Mouse (Mus musculus): ENCODE results near the gene Serinc5. TPM values are rescaled to one million over a fixed set of nuclear protein-coding genes. Genes with fewer than 3 reads are reported as not detected.
A peak's percentile ranks its signal among the peaks of the same experiment; 100 is the strongest.

Serinc5 gene
- polyA plus RNA-seq, 1 experiment from 2014 or later = 18.4 TPM

- no peaks in the 10 kb centered on the region for H3K9me3 ChIP-seq (ENCODE audit: control insufficient read depth, low read length)
- ATAC-seq (ENCODE audit: low FRiP score) (peak; percentile 71), DNase-seq (ENCODE audit: low spot score) (peak; percentile 73)
- H3K4me1 ChIP-seq (replicated peaks; ENCODE audit: control insufficient read depth, insufficient read depth, low read length) = peaks cover 6% of the 10 kb centered on the region
- WGBS = 34% methylated on average over 11 of the region's 11 CpGs
- H3K27me3 ChIP-seq (ENCODE audit: control insufficient read depth, insufficient read depth, low read length) = no peaks in the 10 kb centered on the region
- H3K36me3 ChIP-seq (replicated peaks; ENCODE audit: control insufficient read depth, insufficient read depth) = no peaks in the 10 kb centered on the region
- no peak overlapping the region for H3K9ac ChIP-seq
- peak overlapping the region; percentile 55; the same call in 1 of the 2 replicates for H3K27ac ChIP-seq
- no peak overlapping the region for H3K4me2 ChIP-seq (replicated peaks)
- no peak overlapping the region for H3K4me3 ChIP-seq (replicated peaks; ENCODE audit: low read length)
Measured at GRCm38 (mm10) chr13:92736516-92737300, 125.8 kb downstream of the Serinc5 start.

- no peak for ATAC-seq (ENCODE audit: low FRiP score)
- no peak overlapping the region for H3K9ac ChIP-seq
- no peaks in the 10 kb centered on the region for H3K27me3 ChIP-seq (ENCODE audit: control insufficient read depth, insufficient read depth, low read length)
- no peak for DNase-seq (ENCODE audit: low spot score)
- no peak overlapping the region for H3K27ac ChIP-seq
- H3K4me1 ChIP-seq (replicated peaks; ENCODE audit: control insufficient read depth, insufficient read depth, low read length) = peaks cover 6% of the 10 kb centered on the region
- no peaks in the 10 kb centered on the region for H3K9me3 ChIP-seq (ENCODE audit: control insufficient read depth, low read length)
- 88% methylated on average over 3 of the region's 3 CpGs for WGBS
- no peak overlapping the region for H3K4me2 ChIP-seq (replicated peaks)
- no peaks in the 10 kb centered on the region for H3K36me3 ChIP-seq (replicated peaks; ENCODE audit: control insufficient read depth, insufficient read depth)
- H3K4me3 ChIP-seq (replicated peaks; ENCODE audit: low read length) = no peak overlapping the region
Measured at GRCm38 (mm10) chr13:92738821-92739220, 127.9 kb downstream of the Serinc5 start.

GRCm38 (mm10) chr13:92739858-92740257 is 129.0 kb downstream of the Serinc5 start:
- H3K9me3 ChIP-seq (ENCODE audit: control insufficient read depth, low read length) = no peaks in the 10 kb centered on the region
- no peak overlapping the region for H3K4me2 ChIP-seq (replicated peaks)
- no peak for ATAC-seq (ENCODE audit: low FRiP score)
- H3K9ac ChIP-seq = no peak overlapping the region
- no peak for DNase-seq (ENCODE audit: low spot score)
- no peaks in the 10 kb centered on the region for H3K36me3 ChIP-seq (replicated peaks; ENCODE audit: control insufficient read depth, insufficient read depth)
- no peak overlapping the region for H3K4me3 ChIP-seq (replicated peaks; ENCODE audit: low read length)
- peaks cover 6% of the 10 kb centered on the region for H3K4me1 ChIP-seq (replicated peaks; ENCODE audit: control insufficient read depth, insufficient read depth, low read length)
- 91% methylated on average over 3 of the region's 3 CpGs for WGBS
- H3K27me3 ChIP-seq (ENCODE audit: control insufficient read depth, insufficient read depth, low read length) = no peaks in the 10 kb centered on the region
- H3K27ac ChIP-seq = no peak overlapping the region

- DNase-seq (ENCODE audit: low spot score) = peak; percentile 81
- H3K9me3 ChIP-seq (ENCODE audit: control insufficient read depth, low read length) = no peaks in the 10 kb centered on the region
- no peaks in the 10 kb centered on the region for H3K27me3 ChIP-seq (ENCODE audit: control insufficient read depth, insufficient read depth, low read length)
- H3K27ac ChIP-seq = no peak overlapping the region
- WGBS = 14% methylated on average over 2 of the region's 2 CpGs
- peaks cover 6% of the 10 kb centered on the region for H3K4me1 ChIP-seq (replicated peaks; ENCODE audit: control insufficient read depth, insufficient read depth, low read length)
- ATAC-seq (ENCODE audit: low FRiP score) = no peak; the same call in 1 of the 2 replicates
- H3K9ac ChIP-seq = no peak overlapping the region
- no peak overlapping the region for H3K4me2 ChIP-seq (replicated peaks)
- H3K4me3 ChIP-seq (replicated peaks; ENCODE audit: low read length) = no peak overlapping the region
- no peaks in the 10 kb centered on the region for H3K36me3 ChIP-seq (replicated peaks; ENCODE audit: control insufficient read depth, insufficient read depth)
Measured at GRCm38 (mm10) chr13:92740671-92741270, 129.9 kb downstream of the Serinc5 start.

- Histone ChIP-seq H3K4me2 (replicated peaks) (no peak overlapping the region), H3K4me3 (replicated peaks; ENCODE audit: low read length) (no peak overlapping the region), H3K27me3 (ENCODE audit: control insufficient read depth, insufficient read depth, low read length) (no peaks in the 10 kb centered on the region), H3K27ac (no peak overlapping the region), H3K4me1 (replicated peaks; ENCODE audit: control insufficient read depth, insufficient read depth, low read length) (no peaks in the 10 kb centered on the region), H3K36me3 (replicated peaks; ENCODE audit: control insufficient read depth, insufficient read depth) (no peaks in the 10 kb centered on the region), H3K9ac (no peak overlapping the region), H3K9me3 (ENCODE audit: control insufficient read depth, low read length) (no peaks in the 10 kb centered on the region)
- DNase-seq (ENCODE audit: low spot score) (no peak), ATAC-seq (ENCODE audit: low FRiP score) (no peak)
- 92% methylated on average over 4 of the region's 4 CpGs for WGBS
Measured at GRCm38 (mm10) chr13:92742886-92743285, 132.0 kb downstream of the Serinc5 start.

- 86% methylated on average over 5 of the region's 5 CpGs for WGBS
Measured at GRCm38 (mm10) chr13:92743337-92743736, 132.4 kb downstream of the Serinc5 start.

GRCm38 (mm10) chr13:92750976-92751518 is 140.2 kb downstream of the Serinc5 start:
- H3K36me3 ChIP-seq (replicated peaks; ENCODE audit: control insufficient read depth, insufficient read depth) = no peaks in the 10 kb centered on the region
- H3K9ac ChIP-seq = no peak overlapping the region
- no peak overlapping the region for H3K4me2 ChIP-seq (replicated peaks)
- H3K27me3 ChIP-seq (ENCODE audit: control insufficient read depth, insufficient read depth, low read length) = no peaks in the 10 kb centered on the region
- 0 out of 2 replicates have a peak overlapping the region, but pooled peaks have one; percentile 55 for H3K27ac ChIP-seq
- peak; percentile 78 for ATAC-seq (ENCODE audit: low FRiP score)
- H3K4me1 ChIP-seq (replicated peaks; ENCODE audit: control insufficient read depth, insufficient read depth, low read length) = no peaks in the 10 kb centered on the region; the same call in 1 of the 2 replicates
- peak; percentile 86 for DNase-seq (ENCODE audit: low spot score)
- WGBS = 22% methylated on average over 7 of the region's 7 CpGs
- no peaks in the 10 kb centered on the region for H3K9me3 ChIP-seq (ENCODE audit: control insufficient read depth, low read length)
- H3K4me3 ChIP-seq (replicated peaks; ENCODE audit: low read length) = no peak overlapping the region

More at GRCm38 (mm10) chr13:92743337-92743736, 132.4 kb downstream of the Serinc5 start:
- Histone ChIP-seq H3K4me1 (replicated peaks; ENCODE audit: control insufficient read depth, insufficient read depth, low read length) (no peaks in the 10 kb centered on the region), H3K4me2 (replicated peaks) (no peak overlapping the region), H3K9me3 (ENCODE audit: control insufficient read depth, low read length) (no peaks in the 10 kb centered on the region), H3K27me3 (ENCODE audit: control insufficient read depth, insufficient read depth, low read length) (no peaks in the 10 kb centered on the region), H3K4me3 (replicated peaks; ENCODE audit: low read length) (no peak overlapping the region), H3K9ac (no peak overlapping the region), H3K27ac (no peak overlapping the region), H3K36me3 (replicated peaks; ENCODE audit: control insufficient read depth, insufficient read depth) (no peaks in the 10 kb centered on the region)
- DNase-seq (ENCODE audit: low spot score) (no peak), ATAC-seq (ENCODE audit: low FRiP score) (no peak)

GRCm38 (mm10) chr13:92751726-92752565 is 141.1 kb downstream of the Serinc5 start:
- Histone ChIP-seq H3K27ac (peak overlapping the region; percentile 55), H3K4me2 (replicated peaks) (no peak overlapping the region), H3K9ac (no peak overlapping the region), H3K9me3 (ENCODE audit: control insufficient read depth, low read length) (no peaks in the 10 kb centered on the region), H3K36me3 (replicated peaks; ENCODE audit: control insufficient read depth, insufficient read depth) (no peaks in the 10 kb centered on the region), H3K4me1 (replicated peaks; ENCODE audit: control insufficient read depth, insufficient read depth, low read length) (no peaks in the 10 kb centered on the region; the same call in 1 of the 2 replicates), H3K27me3 (ENCODE audit: control insufficient read depth, insufficient read depth, low read length) (no peaks in the 10 kb centered on the region), H3K4me3 (replicated peaks; ENCODE audit: low read length) (no peak overlapping the region)
- 58% methylated on average over 21 of the region's 21 CpGs for WGBS
- peak; percentile 93 for DNase-seq (ENCODE audit: low spot score)
- peak; percentile 80 for ATAC-seq (ENCODE audit: low FRiP score)

- WGBS = 90% methylated on average over 8 of the region's 8 CpGs
- Histone ChIP-seq H3K4me3 (replicated peaks; ENCODE audit: low read length) (no peak overlapping the region), H3K4me2 (replicated peaks) (no peak overlapping the region), H3K4me1 (replicated peaks; ENCODE audit: control insufficient read depth, insufficient read depth, low read length) (no peaks in the 10 kb centered on the region; the same call in 1 of the 2 replicates), H3K9ac (no peak overlapping the region), H3K27ac (no peak overlapping the region), H3K9me3 (ENCODE audit: control insufficient read depth, low read length) (no peaks in the 10 kb centered on the region), H3K36me3 (replicated peaks; ENCODE audit: control insufficient read depth, insufficient read depth) (no peaks in the 10 kb centered on the region), H3K27me3 (ENCODE audit: control insufficient read depth, insufficient read depth, low read length) (no peaks in the 10 kb centered on the region)
- no peak for DNase-seq (ENCODE audit: low spot score)
- ATAC-seq (ENCODE audit: low FRiP score) = no peak
Measured at GRCm38 (mm10) chr13:92753676-92754075, 142.8 kb downstream of the Serinc5 start.

Measured in hindbrain, embryonic 14.5 days (tissue).